Mouse (Mus musculus): ENCODE measurements around the gene Snx1.

The Snx1 gene

DNA sequence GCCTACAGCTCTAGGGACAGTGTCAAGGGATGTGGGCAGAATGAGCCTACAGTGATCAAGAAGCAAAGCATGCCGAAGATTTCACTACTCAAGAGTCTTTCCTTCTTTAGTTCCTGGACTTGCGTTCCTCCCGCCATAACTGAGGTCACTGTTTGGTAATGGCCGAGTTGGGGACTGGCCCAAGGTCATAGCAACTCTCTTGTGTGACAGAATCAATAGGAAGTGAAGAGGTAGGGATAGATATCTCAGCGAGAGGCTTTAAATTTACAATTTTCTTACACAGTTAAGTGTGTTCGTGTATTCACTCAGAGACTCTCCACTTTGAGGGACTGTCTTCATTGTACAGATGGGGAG, 783 bp upstream of the Snx1 start:
- in situ Hi-C loops (cut with MboI), result no loop called here

DNA sequence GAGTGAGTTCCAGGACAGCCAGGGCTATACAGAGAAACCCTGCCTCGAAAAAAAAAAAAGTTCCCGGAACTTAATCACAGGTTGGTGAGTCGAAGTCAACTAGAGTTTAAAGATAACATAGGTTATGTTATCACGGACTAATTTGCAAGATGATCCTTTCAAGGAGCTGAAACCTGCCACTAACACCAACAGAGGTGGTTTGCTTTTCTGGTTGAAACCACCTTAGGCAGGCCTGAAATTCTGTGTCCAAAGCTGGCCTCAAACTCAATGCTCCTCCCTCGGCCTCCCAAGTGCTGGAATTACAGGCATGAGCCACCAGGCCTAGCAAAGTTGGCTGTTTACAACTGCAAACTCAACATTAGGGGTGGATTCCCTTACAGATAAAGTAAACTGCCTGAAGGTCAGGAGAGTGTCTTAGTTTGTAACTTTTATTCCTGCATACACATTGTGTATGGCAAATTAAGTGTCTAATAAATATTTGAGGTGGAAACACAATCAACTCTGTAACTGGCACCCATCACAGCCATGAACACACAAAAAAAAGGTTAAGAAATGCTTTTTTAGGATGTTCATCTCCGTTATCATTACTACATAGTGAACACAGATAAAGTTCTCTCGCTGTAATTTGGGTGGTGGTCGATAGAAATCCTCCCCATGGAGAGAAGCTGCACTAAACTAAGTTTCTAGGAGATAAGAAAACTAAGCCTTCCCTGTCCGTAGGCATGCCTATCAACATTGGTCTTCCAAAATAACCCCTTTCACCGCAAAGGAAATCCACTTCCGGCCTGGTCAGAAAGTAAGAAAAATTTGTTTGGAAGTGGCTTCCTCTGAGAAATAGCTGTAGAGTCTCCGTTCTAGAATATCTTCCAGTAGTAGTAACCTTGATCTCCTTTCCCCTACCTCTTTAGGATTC, 588 bp downstream of the Snx1 start:
- in situ Hi-C loops (cut with MboI), result no loop called here

DNA sequence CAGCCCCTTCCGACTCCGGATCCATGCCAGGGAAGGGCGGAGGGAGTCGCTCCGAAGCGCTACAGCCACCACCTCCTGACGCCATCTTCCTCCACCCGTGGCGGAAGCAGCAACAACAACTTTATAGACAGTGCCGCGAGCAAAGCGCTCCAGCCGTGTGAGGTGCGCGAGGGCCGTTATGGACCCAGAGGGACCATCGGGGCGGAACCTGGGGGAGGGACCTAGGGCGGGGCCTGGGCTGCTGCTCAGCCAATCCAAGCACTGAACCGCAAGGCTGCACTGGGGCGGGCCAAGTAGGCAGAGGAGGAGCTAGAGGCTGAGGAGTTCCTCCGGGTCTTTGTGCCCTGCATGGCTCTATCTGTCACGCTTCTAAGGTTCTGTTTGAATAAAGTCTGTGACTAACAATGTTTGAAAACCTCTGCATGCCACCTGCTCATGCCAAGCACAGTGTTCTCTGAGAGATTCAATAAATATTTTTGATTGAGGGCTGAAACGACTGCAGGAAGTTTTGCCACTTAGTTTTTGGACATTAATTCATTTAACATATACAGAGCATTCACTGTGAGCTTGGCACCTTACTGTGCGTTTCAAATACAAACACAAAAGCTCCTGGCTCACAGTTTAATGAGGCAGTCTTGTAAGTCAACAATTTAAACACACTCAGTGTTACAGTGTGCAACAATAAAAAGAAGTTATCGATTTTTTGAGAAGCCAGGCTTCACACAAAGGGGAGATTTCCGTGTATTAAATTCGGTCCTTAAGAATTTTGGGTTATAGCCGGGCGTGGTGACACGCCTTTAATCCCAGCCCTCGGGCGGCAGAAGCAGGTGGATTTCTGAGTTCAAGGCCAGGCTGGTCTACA, 1.5 kb downstream of the Snx1 start:
- in situ Hi-C loops (cut with MboI), result no loop called here

DNA sequence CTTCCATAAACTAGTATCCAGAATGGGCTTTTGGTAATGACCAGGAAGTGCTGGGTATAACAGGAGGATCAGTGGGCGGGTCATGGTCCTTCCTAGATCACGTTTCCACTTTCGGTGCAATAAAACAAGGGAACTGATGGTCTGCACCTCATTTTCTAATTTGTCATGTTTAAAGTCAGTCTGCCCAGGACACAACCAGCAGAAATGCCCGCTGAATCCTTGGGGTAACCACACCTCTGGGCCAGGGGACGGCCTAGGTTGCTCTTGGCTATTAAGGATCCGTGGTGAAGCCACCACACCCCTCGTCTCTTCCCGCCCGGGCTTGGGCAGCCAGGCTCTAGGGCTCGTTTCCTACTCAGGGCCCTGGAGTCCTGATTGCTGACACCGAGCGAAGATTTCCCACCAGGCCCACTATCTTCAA, 2.3 kb downstream of the Snx1 start:
- in situ Hi-C loops (cut with MboI), result no loop called here

- in situ Hi-C loops (cut with MboI), result no loop called here
These were observed 2.7 kb downstream of the Snx1 start for GRCm38 (mm10) chr9:66123648-66124047.

DNA sequence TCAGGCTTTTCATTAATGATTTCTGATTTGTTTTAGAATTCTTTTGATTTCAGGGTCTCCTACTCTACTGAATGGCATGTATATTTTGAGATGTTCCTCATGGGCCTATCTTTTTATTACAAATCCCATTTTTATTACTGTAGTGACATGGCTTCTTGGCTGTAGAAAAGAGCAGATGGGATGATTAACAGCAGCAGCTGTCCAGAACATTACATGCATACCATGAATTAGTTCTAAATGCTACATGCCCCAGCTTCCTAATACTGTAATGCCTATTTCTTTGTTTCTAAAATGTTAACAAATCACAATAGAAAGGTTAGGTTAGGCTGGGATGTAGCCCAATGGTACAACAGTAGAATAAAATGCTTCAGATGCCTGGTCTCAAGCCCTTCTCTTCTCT, 5.0 kb downstream of the Snx1 start:
- in situ Hi-C loops (cut with MboI), result no loop called here

GRCm38 (mm10) chr9:66120945-66121344, 5.4 kb downstream of the Snx1 start:
- in situ Hi-C loops (cut with MboI), result no loop called here

- in situ Hi-C loops (cut with MboI), result no loop called here
These were observed 6.3 kb downstream of the Snx1 start for GRCm38 (mm10) chr9:66120106-66120505.

- in situ Hi-C loops (cut with MboI), result no loop called here
These were observed 6.9 kb downstream of the Snx1 start for GRCm38 (mm10) chr9:66119498-66119897.

GRCm38 (mm10) chr9:66116890-66117289, 9.5 kb downstream of the Snx1 start:
- in situ Hi-C loops (cut with MboI), result no loop called here

- in situ Hi-C loops (cut with MboI), result no loop called here
These were observed 12.0 kb downstream of the Snx1 start for GRCm38 (mm10) chr9:66114341-66114740.

DNA sequence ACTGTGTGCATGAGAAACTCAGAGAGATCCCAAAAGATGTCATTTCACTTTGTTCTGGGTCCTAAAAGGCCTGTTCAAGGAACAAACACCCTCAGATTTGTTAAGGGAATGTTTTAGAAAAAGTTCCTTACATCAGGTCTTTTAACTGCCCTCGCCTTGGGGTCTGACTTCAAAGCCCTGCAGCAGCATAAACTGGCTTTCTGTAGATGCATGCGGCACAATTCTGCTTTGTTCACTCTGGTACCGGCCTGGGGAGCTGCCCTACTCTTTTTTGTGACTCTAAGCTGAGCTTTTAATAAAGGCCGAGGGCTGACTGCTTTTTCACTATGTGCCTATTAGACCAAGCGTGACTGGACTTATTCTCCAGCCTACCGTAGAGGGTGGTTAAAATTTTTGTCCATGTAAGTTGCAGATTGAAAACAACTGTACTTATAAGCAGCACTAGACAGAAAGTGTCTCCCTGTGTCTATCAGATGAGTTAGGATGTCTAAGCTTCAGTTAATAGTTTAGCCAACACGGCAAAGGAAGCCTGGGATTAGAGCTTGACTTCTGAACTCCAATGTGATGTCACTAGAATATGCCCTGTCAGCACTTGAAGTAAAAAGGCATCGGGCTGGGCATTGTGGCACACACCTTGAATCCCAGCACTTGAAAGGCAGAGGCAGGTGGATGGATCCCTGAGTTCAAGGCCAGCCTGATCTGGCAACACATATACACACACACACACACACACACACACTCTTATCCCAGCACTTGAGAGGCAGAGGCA, 15.6 kb downstream of the Snx1 start:
- in situ Hi-C loops (cut with MboI), result no loop called here

- in situ Hi-C loops (cut with MboI), result no loop called here
These were observed 16.3 kb downstream of the Snx1 start for GRCm38 (mm10) chr9:66110126-66110525.

GRCm38 (mm10) chr9:66109574-66109973, 16.8 kb downstream of the Snx1 start:
- in situ Hi-C loops (cut with MboI), result no loop called here

- in situ Hi-C loops (cut with MboI), result no loop called here
These were observed 21.2 kb downstream of the Snx1 start for GRCm38 (mm10) chr9:66105168-66105567.

- in situ Hi-C loops (cut with MboI), result no loop called here
These were observed 21.8 kb downstream of the Snx1 start for GRCm38 (mm10) chr9:66104601-66105000.

- in situ Hi-C loops (cut with MboI), result no loop called here
These were observed 23.7 kb downstream of the Snx1 start for GRCm38 (mm10) chr9:66102668-66103067.

- in situ Hi-C loops (cut with MboI), result no loop called here
These were observed 24.8 kb downstream of the Snx1 start for GRCm38 (mm10) chr9:66101577-66101976.

GRCm38 (mm10) chr9:66092664-66093063, 33.7 kb downstream of the Snx1 start:
- in situ Hi-C loops (cut with MboI), result no loop called here

GRCm38 (mm10) chr9:66091327-66092231, 34.8 kb downstream of the Snx1 start:
- in situ Hi-C loops (cut with MboI), result no loop called here

GRCm38 (mm10) chr9:66090593-66091244, 35.7 kb downstream of the Snx1 start:
- in situ Hi-C loops (cut with MboI), result no loop called here
